Mouse (Mus musculus) liver, embryonic 13.5 days (tissue): ENCODE results near the gene Lin28b. TPM values are rescaled to one million over a fixed set of nuclear protein-coding genes. Genes with fewer than 3 reads are reported as not detected.

Source experiments
- ATAC-seq: fragments of 200-750 bp; cut with Nextera tagmentation; 2 replicates; pipeline ENCODE4 v1.8.0; 2017; ENCODE audit warnings: low read depth, mild to moderate bottlenecking, moderate number of reproducible peaks, moderate library complexity
- DNase-seq: peaks from one replicate; pipeline ENCODE4 v3.0.0; 2022
- H3K27ac ChIP-seq: fragments of 300-500 bp; sonication (generic); 2 replicates; pipeline ENCODE4 v1.5.1; 2015; ENCODE audit warnings: moderate library complexity, mild to moderate bottlenecking, inconsistent platforms
- H3K27me3 ChIP-seq: fragments of 300-500 bp; sonication (generic); 2 replicates; pipeline ENCODE4 v1.6.1; 2015; ENCODE audit warnings: mild to moderate bottlenecking, inconsistent platforms
- H3K36me3 ChIP-seq: fragments of 300-500 bp; sonication (generic); 2 replicates; pipeline ENCODE4 v1.6.1; 2015; ENCODE audit warnings: mild to moderate bottlenecking, inconsistent platforms
- H3K4me1 ChIP-seq: fragments of 300-500 bp; sonication (generic); replicated peaks from 2 replicates; pipeline ENCODE4 v1.6.1; 2015; ENCODE audit warnings: inconsistent platforms
- H3K4me2 ChIP-seq: fragments of 300-500 bp; sonication (generic); 2 replicates; pipeline ENCODE4 v1.6.1; 2015; ENCODE audit warnings: inconsistent platforms, mild to moderate bottlenecking, moderate library complexity
- H3K4me3 ChIP-seq: fragments of 300-500 bp; sonication (generic); replicated peaks from 2 replicates; pipeline ENCODE4 v1.5.1; 2015; ENCODE audit warnings: mild to moderate bottlenecking, inconsistent platforms
- H3K9ac ChIP-seq: fragments of 300-500 bp; sonication (generic); 2 replicates; pipeline ENCODE4 v1.6.1; 2015; ENCODE audit warnings: mild to moderate bottlenecking, inconsistent platforms
- H3K9me3 ChIP-seq: fragments of 300-500 bp; sonication (generic); replicated peaks from 2 replicates; pipeline ENCODE4 v1.6.1; 2016; ENCODE audit warnings: inconsistent platforms
- WGBS: fragments of 180-500 bp; shearing (Covaris S2); methylation state at CpG from one replicate; pipeline ENCODE4 v1.1.7; 2015; ENCODE audit not compliant: insufficient replicate concordance; 5-methylcytosine and 5-hydroxymethylcytosine counted together
- polyA plus RNA-seq: library from polyadenylated mRNA; unstranded; fragments of >200 nt; fragmentation: Nextera tagmentation; extraction: Ambion mirVana; gene quantifications from 2 replicates; pipeline ENCODE4 v1.2.1, GENCODE M21; 2015

Gene Lin28b
- polyA plus RNA-seq, 1 experiment from 2014 or later, result 11.2 TPM

- Histone ChIP-seq H3K4me1 (no peaks in the 10 kb centered on the region), H3K9me3 (no peaks in the 10 kb centered on the region), H3K27ac (no peak overlapping the region), H3K4me2 (no peak overlapping the region), H3K4me3 (no peak overlapping the region), H3K27me3 (no peaks in the 10 kb centered on the region), H3K36me3 (0 out of 2 replicates have a peak, but pooled peaks cover 3% of the 10 kb centered on the region), H3K9ac (no peak overlapping the region)
- ATAC-seq, result no peak
- no peak for DNase-seq
- 72% methylated on average over 10 of the region's 10 CpGs for WGBS
These were observed 75.4 kb downstream of the Lin28b start for GRCm38 (mm10) chr10:45410624-45411341.

GRCm38 (mm10) chr10:45399702-45400243 lies 86.4 kb downstream of the Lin28b start:
- H3K4me3 ChIP-seq, result no peak overlapping the region
- peaks cover 19% of the 10 kb centered on the region for H3K4me1 ChIP-seq
- peak; percentile 11 for DNase-seq
- H3K4me2 ChIP-seq, result peak overlapping the region; percentile 31
- no peaks in the 10 kb centered on the region for H3K36me3 ChIP-seq
- peak; percentile 60 for ATAC-seq
- 28% methylated on average over 7 of the region's 7 CpGs for WGBS
- H3K27me3 ChIP-seq, result no peaks in the 10 kb centered on the region
- peak overlapping the region; percentile 43 for H3K9ac ChIP-seq
- peak overlapping the region; percentile 65 for H3K27ac ChIP-seq
- no peaks in the 10 kb centered on the region for H3K9me3 ChIP-seq

GRCm38 (mm10) chr10:45398211-45398610 lies 88.0 kb downstream of the Lin28b start:
- no peaks in the 10 kb centered on the region for H3K36me3 ChIP-seq
- H3K4me3 ChIP-seq, result no peak overlapping the region
- H3K27ac ChIP-seq, result no peak overlapping the region
- no peak for DNase-seq
- no peak for ATAC-seq
- WGBS, result 76% methylated on average over 1 of the region's 1 CpGs
- no peak overlapping the region for H3K9ac ChIP-seq
- H3K9me3 ChIP-seq, result no peaks in the 10 kb centered on the region
- no peaks in the 10 kb centered on the region for H3K27me3 ChIP-seq
- peaks cover 19% of the 10 kb centered on the region for H3K4me1 ChIP-seq
- no peak overlapping the region for H3K4me2 ChIP-seq

GRCm38 (mm10) chr10:45382637-45382958 lies 103.6 kb downstream of the Lin28b start:
- peaks cover 5% of the 10 kb centered on the region; the same call in 1 of the 2 replicates for H3K36me3 ChIP-seq
- 52% methylated on average over 3 of the region's 3 CpGs for WGBS
- DNase-seq (no peak), ATAC-seq (no peak)
- H3K4me2 ChIP-seq, result no peak overlapping the region
- H3K4me1 ChIP-seq, result peaks cover 8% of the 10 kb centered on the region
- H3K4me3 ChIP-seq, result no peak overlapping the region
- H3K27ac ChIP-seq, result no peak overlapping the region
- no peak overlapping the region for H3K9ac ChIP-seq
- H3K27me3 ChIP-seq, result no peaks in the 10 kb centered on the region
- H3K9me3 ChIP-seq, result no peaks in the 10 kb centered on the region

GRCm38 (mm10) chr10:45381937-45382636 lies 104.1 kb downstream of the Lin28b start:
- Histone ChIP-seq H3K27me3 (no peaks in the 10 kb centered on the region), H3K4me2 (no peak overlapping the region), H3K4me1 (peaks cover 8% of the 10 kb centered on the region), H3K9ac (no peak overlapping the region), H3K4me3 (no peak overlapping the region), H3K36me3 (peaks cover 5% of the 10 kb centered on the region; the same call in 1 of the 2 replicates), H3K27ac (no peak overlapping the region), H3K9me3 (no peaks in the 10 kb centered on the region)
- ATAC-seq (no peak), DNase-seq (no peak)

- no peaks in the 10 kb centered on the region for H3K27me3 ChIP-seq
- H3K4me2 ChIP-seq, result no peak overlapping the region
- H3K9me3 ChIP-seq, result no peaks in the 10 kb centered on the region
- H3K36me3 ChIP-seq, result peaks cover 5% of the 10 kb centered on the region; the same call in 1 of the 2 replicates
- no peak overlapping the region for H3K27ac ChIP-seq
- H3K4me3 ChIP-seq, result no peak overlapping the region
- DNase-seq (no peak), ATAC-seq (peak; percentile 68; the same call in 1 of the 2 replicates)
- H3K9ac ChIP-seq, result no peak overlapping the region
- WGBS, result 25% methylated on average over 3 of the region's 3 CpGs
- H3K4me1 ChIP-seq, result peaks cover 8% of the 10 kb centered on the region
These were observed 107.9 kb downstream of the Lin28b start for GRCm38 (mm10) chr10:45378269-45378668.

GRCm38 (mm10) chr10:45372994-45373692 lies 113.1 kb downstream of the Lin28b start:
- Histone ChIP-seq H3K4me3 (no peak overlapping the region), H3K27ac (no peak overlapping the region), H3K9me3 (no peaks in the 10 kb centered on the region), H3K9ac (no peak overlapping the region), H3K4me2 (no peak overlapping the region), H3K27me3 (no peaks in the 10 kb centered on the region), H3K4me1 (peaks cover 5% of the 10 kb centered on the region), H3K36me3 (no peaks in the 10 kb centered on the region)
- ATAC-seq, result no peak
- WGBS, result 65% methylated on average over 4 of the region's 4 CpGs
- no peak for DNase-seq

GRCm38 (mm10) chr10:45370545-45370944 lies 115.7 kb downstream of the Lin28b start:
- H3K27ac ChIP-seq, result no peak overlapping the region
- H3K4me1 ChIP-seq, result no peaks in the 10 kb centered on the region
- no peaks in the 10 kb centered on the region for H3K36me3 ChIP-seq
- no peak overlapping the region for H3K4me2 ChIP-seq
- WGBS, result 75% methylated on average over 2 of the region's 2 CpGs
- no peak for ATAC-seq
- H3K4me3 ChIP-seq, result no peak overlapping the region
- no peaks in the 10 kb centered on the region for H3K9me3 ChIP-seq
- no peaks in the 10 kb centered on the region for H3K27me3 ChIP-seq
- DNase-seq, result no peak
- H3K9ac ChIP-seq, result no peak overlapping the region

GRCm38 (mm10) chr10:45369639-45370038 lies 116.6 kb downstream of the Lin28b start:
- no peaks in the 10 kb centered on the region for H3K4me1 ChIP-seq
- no peak for DNase-seq
- no peaks in the 10 kb centered on the region for H3K9me3 ChIP-seq
- no peak overlapping the region for H3K4me2 ChIP-seq
- H3K4me3 ChIP-seq, result no peak overlapping the region
- WGBS, result 60% methylated on average over 3 of the region's 3 CpGs
- ATAC-seq, result no peak
- no peak overlapping the region for H3K27ac ChIP-seq
- H3K36me3 ChIP-seq, result no peaks in the 10 kb centered on the region
- no peak overlapping the region for H3K9ac ChIP-seq
- no peaks in the 10 kb centered on the region for H3K27me3 ChIP-seq

- ATAC-seq (no peak), DNase-seq (no peak)
- WGBS, result 70% methylated on average over 17 of the region's 17 CpGs
- H3K36me3 ChIP-seq, result no peaks in the 10 kb centered on the region
- no peak overlapping the region for H3K9ac ChIP-seq
- H3K4me2 ChIP-seq, result no peak overlapping the region
- no peak overlapping the region for H3K4me3 ChIP-seq
- no peaks in the 10 kb centered on the region for H3K9me3 ChIP-seq
- no peaks in the 10 kb centered on the region for H3K27me3 ChIP-seq
- H3K4me1 ChIP-seq, result no peaks in the 10 kb centered on the region
- H3K27ac ChIP-seq, result no peak overlapping the region
These were observed 119.0 kb downstream of the Lin28b start for GRCm38 (mm10) chr10:45366987-45367705.

- Histone ChIP-seq H3K4me3 (no peak overlapping the region), H3K27ac (no peak overlapping the region), H3K27me3 (no peaks in the 10 kb centered on the region), H3K36me3 (no peaks in the 10 kb centered on the region), H3K9me3 (no peaks in the 10 kb centered on the region), H3K9ac (no peak overlapping the region), H3K4me2 (no peak overlapping the region), H3K4me1 (no peaks in the 10 kb centered on the region)
- no peak for ATAC-seq
- DNase-seq, result no peak
- WGBS, result 42% methylated on average over 5 of the region's 5 CpGs
These were observed 122.8 kb downstream of the Lin28b start for GRCm38 (mm10) chr10:45363396-45363795.
